Mouse (Mus musculus): ENCODE results near the gene Mplkip. TPM values are rescaled to one million over a fixed set of nuclear protein-coding genes. Genes with fewer than 3 reads are reported as not detected.

Gene Mplkip
- 10 to 100 TPM; 21.5 to 32.8 TPM for total RNA-seq (2023)

GRCm38 (mm10) chr13:17694911-17695699, at the start of gene Mplkip, which contains the start of gene Sugct:
Mplkip (plus strand) TSS chr13:17695192.
Sugct (minus strand) TSS chr13:17695553.

Other genes with a start within 250 kb of the Mplkip start
- under 1 TPM; 0.39 to 0.52 TPM for gene Sugct, start 361 bp downstream of the Mplkip start, total RNA-seq (2023)
- 100 to 1,000 TPM; 157 to 159 TPM for gene Cdk13, start 109.9 kb downstream of the Mplkip start, total RNA-seq (2023)
- 10 to 100 TPM; 26.4 to 27.4 TPM for gene Rala, start 249.0 kb downstream of the Mplkip start, total RNA-seq (2023)

Measured in T-cell, adult 66 days (primary cell).